Mouse (Mus musculus): ENCODE data around the gene Kcnmb4.

DNA sequence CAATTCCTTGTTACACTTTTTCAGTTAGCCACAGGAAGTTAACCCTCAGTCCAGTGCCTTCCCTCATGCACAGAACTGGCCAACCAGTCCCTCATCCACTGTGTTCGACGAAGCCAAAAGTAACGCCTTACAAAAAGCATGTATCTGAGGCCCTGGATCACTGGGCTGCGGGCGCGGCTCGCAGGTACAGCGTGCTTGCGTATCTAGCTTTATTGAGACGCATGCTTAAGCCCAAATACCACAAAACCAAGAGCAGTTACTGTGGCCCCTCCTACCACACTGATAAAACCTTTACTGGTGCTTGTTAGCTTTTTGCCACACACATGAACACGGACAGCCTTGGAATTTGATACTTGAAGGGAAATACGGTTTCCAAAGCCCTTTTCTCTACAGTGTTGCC is 8.2 kb upstream of the Kcnmb4 start:
- TF ChIP-seq POLR2A (IDR thresholded peaks at IDR 0.05; ENCODE audit: low read depth, low read length) (no peak), CTCF (IDR thresholded peaks at IDR 0.05; ENCODE audit: extremely low read depth, insufficient read length, insufficient replicate concordance, low read depth, low read length) (no peak)
